Mouse (Mus musculus) MEL (cell line): ENCODE results near the gene Mrtfb.

Experiments used
- CTCF ChIP-seq, 3 experiments: IDR thresholded peaks in 2 of 3; conservative IDR thresholded peaks in 1 of 3; 2 replicates each; pipeline ENCODE4 v1.5.1; 2011 to 2012; ENCODE audit warnings: low read length in 3 of 3, low read depth in 2 of 3, mild to moderate bottlenecking in 2 of 3, improper control_type of control experiment in 1 of 3, inconsistent platforms in 1 of 3, mixed read lengths in 1 of 3, moderate library complexity in 1 of 3; ENCODE audit not compliant: control insufficient read depth in 1 of 3, insufficient read depth in 1 of 3, poor library complexity in 1 of 3, severe bottlenecking in 1 of 3
- EP300 ChIP-seq, 2 experiments: IDR thresholded peaks; 2 replicates each; pipeline ENCODE4 v1.6.1; 2011; ENCODE audit warnings: improper control_type of control experiment in 2 of 2, low read length in 2 of 2, low read depth in 1 of 2, mild to moderate bottlenecking in 1 of 2
- GATA1 ChIP-seq: IDR thresholded peaks from 2 replicates; pipeline ENCODE4 v1.6.1; 2011; ENCODE audit warnings: low read depth, low read length, improper control_type of control experiment
- MAFK ChIP-seq: IDR thresholded peaks from 2 replicates; pipeline ENCODE4 v1.6.1; 2011; ENCODE audit warnings: low read depth, mild to moderate bottlenecking, low read length, improper control_type of control experiment, borderline replicate concordance
- MAX ChIP-seq: IDR thresholded peaks from 2 replicates; pipeline ENCODE4 v1.6.1; 2011; ENCODE audit warnings: low read length, improper control_type of control experiment
- UBTF ChIP-seq: IDR thresholded peaks from 2 replicates; pipeline ENCODE4 v1.6.1; 2012; ENCODE audit warnings: low read depth, mild to moderate bottlenecking, inconsistent platforms, low read length, improper control_type of control experiment, moderate library complexity, borderline replicate concordance; ENCODE audit not compliant: insufficient read depth
- ZC3H11A ChIP-seq: IDR thresholded peaks from 2 replicates; pipeline ENCODE4 v1.6.1; 2012; ENCODE audit warnings: low read depth, mild to moderate bottlenecking, inconsistent platforms, low read length, improper control_type of control experiment

GRCm38 (mm10) chr16:13313096-13313719, 56.9 kb downstream of the Mrtfb start:
- TF ChIP-seq GATA1 (no peak), CTCF (IDR thresholded peaks at IDR 0.05 in 2 of 3, conservative IDR thresholded peaks at IDR 0.05 in 1 of 3; ENCODE audit: control insufficient read depth in 1 of 3, insufficient read depth in 1 of 3, low read depth in 2 of 3, low read length in 3 of 3, poor library complexity in 1 of 3, severe bottlenecking in 1 of 3) (no peak), MAFK (no peak), UBTF (no peak), ZC3H11A (no peak), MAX (no peak), EP300 (IDR thresholded peaks at IDR 0.05; ENCODE audit: low read depth in 1 of 2, low read length in 2 of 2) (no peak)
